Mouse (Mus musculus): ENCODE results near the gene Snrnp70.

- TF ChIP-seq POLR2A (IDR thresholded peaks at IDR 0.05; ENCODE audit: extremely low read depth, insufficient read depth, low read length) (no peak), CTCF (IDR thresholded peaks at IDR 0.05; ENCODE audit: extremely low read depth, insufficient read depth, low read length) (no peak)
Measured at GRCm38 (mm10) chr7:45338161-45338911, 57.2 kb downstream of the Snrnp70 start.

Measured in cortical plate, adult 2 months (tissue).